Mouse (Mus musculus): ENCODE results near the gene Batf.
A peak's percentile ranks its signal among the peaks of the same experiment; 100 is the strongest.
"Not testable (repeated sequence)": the region's sequence is repeated elsewhere in the genome, so short reads cannot be mapped to it uniquely, and the experiment has no call there.

Batf gene

GRCm38 (mm10) chr12:85684411-85685275 is 1.8 kb upstream of the Batf start:
- DNase-seq (ENCODE audit: extremely low read depth, low read depth): no peak

- no peak for DNase-seq (ENCODE audit: extremely low read depth, low read depth)
Observed at GRCm38 (mm10) chr12:85687217-85687533, 706 bp downstream of the Batf start.

GRCm38 (mm10) chr12:85687846-85688245 is 1.4 kb downstream of the Batf start:
- DNase-seq (ENCODE audit: extremely low read depth, low read depth): no peak

- no peak for DNase-seq (ENCODE audit: extremely low read depth, low read depth)
Observed at GRCm38 (mm10) chr12:85695787-85696186, 9.3 kb downstream of the Batf start.

- no peak for DNase-seq (ENCODE audit: extremely low read depth, low read depth)
Observed at GRCm38 (mm10) chr12:85696436-85696835, 10.0 kb downstream of the Batf start.

- DNase-seq (ENCODE audit: extremely low read depth, low read depth): not testable (repeated sequence)
Observed at GRCm38 (mm10) chr12:85698179-85698578, 11.7 kb downstream of the Batf start.

- no peak for DNase-seq (ENCODE audit: extremely low read depth, low read depth)
Observed at GRCm38 (mm10) chr12:85700191-85700841, 13.8 kb downstream of the Batf start.

GRCm38 (mm10) chr12:85700842-85701223 is 14.4 kb downstream of the Batf start:
- DNase-seq (ENCODE audit: extremely low read depth, low read depth): no peak

- no peak for DNase-seq (ENCODE audit: extremely low read depth, low read depth)
Observed at GRCm38 (mm10) chr12:85702166-85703055, 15.9 kb downstream of the Batf start.

GRCm38 (mm10) chr12:85703507-85703906 is 17.0 kb downstream of the Batf start:
- DNase-seq (ENCODE audit: extremely low read depth, low read depth): no peak

- peak; percentile 19 for DNase-seq (ENCODE audit: extremely low read depth, low read depth)
Observed at GRCm38 (mm10) chr12:85704566-85704965, 18.1 kb downstream of the Batf start.

GRCm38 (mm10) chr12:85705002-85705830 is 18.7 kb downstream of the Batf start:
- DNase-seq (ENCODE audit: extremely low read depth, low read depth): peak; percentile 76

- DNase-seq (ENCODE audit: extremely low read depth, low read depth): no peak
Observed at GRCm38 (mm10) chr12:85705831-85706530, 19.5 kb downstream of the Batf start.

- DNase-seq (ENCODE audit: extremely low read depth, low read depth): no peak
Observed at GRCm38 (mm10) chr12:85706906-85707305, 20.4 kb downstream of the Batf start.

GRCm38 (mm10) chr12:85707391-85707790 is 20.9 kb downstream of the Batf start:
- no peak for DNase-seq (ENCODE audit: extremely low read depth, low read depth)

GRCm38 (mm10) chr12:85708556-85708955 is 22.1 kb downstream of the Batf start:
- DNase-seq (ENCODE audit: extremely low read depth, low read depth): no peak

- DNase-seq (ENCODE audit: extremely low read depth, low read depth): peak; percentile 46
Observed at GRCm38 (mm10) chr12:85710695-85711094, 24.2 kb downstream of the Batf start.

- DNase-seq (ENCODE audit: extremely low read depth, low read depth): no peak
Observed at GRCm38 (mm10) chr12:85712587-85712986, 26.1 kb downstream of the Batf start.

GRCm38 (mm10) chr12:85714126-85714525 is 27.7 kb downstream of the Batf start:
- DNase-seq (ENCODE audit: extremely low read depth, low read depth): no peak

GRCm38 (mm10) chr12:85725306-85725705 is 38.8 kb downstream of the Batf start:
- DNase-seq (ENCODE audit: extremely low read depth, low read depth): no peak
